Mouse (Mus musculus): ENCODE results near the gene Atp11b. TPM values are rescaled to one million over a fixed set of nuclear protein-coding genes. Genes with fewer than 3 reads are reported as not detected.

Atp11b gene
- polyA plus RNA-seq (2015; fragmentation: Nextera tagmentation; extraction: Ambion mirVana): 18.0 and 20.4 TPM in 2 replicates

DNA sequence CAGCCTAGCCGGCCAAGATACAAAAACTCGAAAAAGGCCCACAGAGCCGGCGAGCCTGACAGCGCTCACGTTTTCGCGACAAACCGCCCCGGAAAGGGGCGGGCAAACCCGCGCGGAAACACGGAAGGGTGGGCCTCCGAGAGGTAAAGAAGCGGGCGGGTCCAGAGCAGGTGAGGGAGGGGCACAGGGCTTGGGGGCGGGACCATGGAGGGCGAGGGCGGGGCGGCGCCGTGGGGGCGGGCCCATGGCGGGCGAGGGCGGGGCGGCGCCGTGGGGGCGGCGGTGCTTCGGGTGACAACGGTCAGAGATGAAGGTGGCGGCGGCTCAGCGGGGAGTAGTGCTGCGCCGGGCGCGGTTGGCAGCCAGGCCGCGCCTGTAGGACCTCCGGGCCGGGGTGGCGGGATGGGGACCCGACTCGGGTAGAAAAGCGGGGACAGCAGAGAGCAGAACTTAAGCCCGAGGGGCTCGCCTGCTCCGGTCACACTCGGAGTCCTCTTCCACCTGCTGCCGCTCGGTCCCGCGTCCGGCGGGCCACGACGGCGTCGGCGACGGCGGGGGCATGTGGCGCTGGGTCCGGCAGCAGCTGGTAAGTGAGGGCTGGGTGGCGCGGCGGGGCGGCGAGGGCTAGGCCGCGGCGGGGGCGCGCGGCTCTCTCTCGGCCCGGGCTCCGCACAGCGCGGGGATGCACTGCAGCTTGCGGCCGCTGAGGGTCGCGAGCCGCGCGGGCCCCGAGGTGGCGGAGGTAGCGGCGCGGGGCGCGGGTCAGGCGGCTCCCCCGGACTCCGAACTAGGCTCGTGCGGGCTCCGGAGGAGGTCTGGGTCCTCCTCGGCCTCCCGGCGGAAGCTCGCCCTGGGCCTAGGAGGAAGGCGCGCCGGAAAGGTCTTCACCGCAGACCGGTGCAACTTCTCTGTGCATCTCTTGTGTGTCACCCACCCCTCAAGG, at the start of gene Atp11b:
Atp11b (plus strand) TSS at position 282 of the 943 bp plus-strand sequence.
- H3K27ac ChIP-seq (ENCODE audit: low read length): peak within 1 kb of the TSS; percentile 96
- no peaks in the 10 kb centered on the region for H3K36me3 ChIP-seq (ENCODE audit: insufficient read depth, low read length)
- no peaks in the 10 kb centered on the region for H3K9me3 ChIP-seq (ENCODE audit: low read length)
- peak within 1 kb of the TSS; percentile 95 for H3K4me3 ChIP-seq (ENCODE audit: low read depth, low read length)
- H3K27me3 ChIP-seq (replicated peaks; ENCODE audit: insufficient read depth, low read length): no peaks in the 10 kb centered on the region
- under 1% methylated on average over 60 of the region's 114 CpGs for WGBS
- peak within 1 kb of the TSS; percentile 75 for H3K4me2 ChIP-seq (replicated peaks; ENCODE audit: low read depth, low read length)
- peak within 1 kb of the TSS; percentile 87 for H3K9ac ChIP-seq (replicated peaks; ENCODE audit: low read depth)
- H3K4me1 ChIP-seq (ENCODE audit: insufficient read depth, low read depth, low read length): no peaks in the 10 kb centered on the region
- TF ChIP-seq EP300 (IDR thresholded peaks at IDR 0.05) (no peak), CTCF (IDR thresholded peaks at IDR 0.05) (peak; percentile 50)
- ATAC-seq (peak; percentile 94), DNase-seq (ENCODE audit: low spot score) (peak; percentile 91)

- TF ChIP-seq EP300 (IDR thresholded peaks at IDR 0.05): no peak
- no peak for TF ChIP-seq CTCF (IDR thresholded peaks at IDR 0.05)
- Histone ChIP-seq H3K4me2 (replicated peaks; ENCODE audit: low read depth, low read length) (no peak overlapping the region), H3K9ac (replicated peaks; ENCODE audit: low read depth) (no peak overlapping the region), H3K36me3 (ENCODE audit: insufficient read depth, low read length) (no peaks in the 10 kb centered on the region), H3K27ac (ENCODE audit: low read length) (no peak overlapping the region), H3K4me3 (ENCODE audit: low read depth, low read length) (no peak overlapping the region), H3K4me1 (ENCODE audit: insufficient read depth, low read depth, low read length) (no peaks in the 10 kb centered on the region), H3K27me3 (replicated peaks; ENCODE audit: insufficient read depth, low read length) (no peaks in the 10 kb centered on the region), H3K9me3 (ENCODE audit: low read length) (no peaks in the 10 kb centered on the region)
- ATAC-seq: no peak
- no peak for DNase-seq (ENCODE audit: low spot score)
- WGBS: 63% methylated on average over 4 of the region's 4 CpGs
These were observed 49.6 kb upstream of the Atp11b start for GRCm38 (mm10) chr3:35704328-35704613.

- 65% methylated on average over 8 of the region's 8 CpGs for WGBS
- DNase-seq (ENCODE audit: low spot score): no peak
- Histone ChIP-seq H3K9ac (replicated peaks; ENCODE audit: low read depth) (no peak overlapping the region), H3K9me3 (ENCODE audit: low read length) (no peaks in the 10 kb centered on the region), H3K4me2 (replicated peaks; ENCODE audit: low read depth, low read length) (no peak overlapping the region), H3K4me1 (ENCODE audit: insufficient read depth, low read depth, low read length) (no peaks in the 10 kb centered on the region), H3K27me3 (replicated peaks; ENCODE audit: insufficient read depth, low read length) (no peaks in the 10 kb centered on the region), H3K27ac (ENCODE audit: low read length) (no peak overlapping the region), H3K4me3 (ENCODE audit: low read depth, low read length) (no peak overlapping the region), H3K36me3 (ENCODE audit: insufficient read depth, low read length) (no peaks in the 10 kb centered on the region)
- TF ChIP-seq EP300 (IDR thresholded peaks at IDR 0.05): no peak
- TF ChIP-seq CTCF (IDR thresholded peaks at IDR 0.05): no peak
- no peak for ATAC-seq
These were observed 34.2 kb upstream of the Atp11b start for GRCm38 (mm10) chr3:35719531-35720205.

GRCm38 (mm10) chr3:35720801-35721200, 33.1 kb upstream of the Atp11b start:
- Histone ChIP-seq H3K4me1 (ENCODE audit: insufficient read depth, low read depth, low read length) (no peaks in the 10 kb centered on the region), H3K27ac (ENCODE audit: low read length) (peak overlapping the region; percentile 66)

GRCm38 (mm10) chr3:35721818-35722446, 32.0 kb upstream of the Atp11b start:
- H3K36me3 ChIP-seq (ENCODE audit: insufficient read depth, low read length): no peaks in the 10 kb centered on the region
- no peak overlapping the region for H3K4me2 ChIP-seq (replicated peaks; ENCODE audit: low read depth, low read length)
- no peak for ATAC-seq
- no peaks in the 10 kb centered on the region for H3K27me3 ChIP-seq (replicated peaks; ENCODE audit: insufficient read depth, low read length)
- no peak for TF ChIP-seq CTCF (IDR thresholded peaks at IDR 0.05)
- no peak for TF ChIP-seq EP300 (IDR thresholded peaks at IDR 0.05)
- H3K27ac ChIP-seq (ENCODE audit: low read length): peak overlapping the region; percentile 26; the same call in 1 of the 2 replicates
- H3K4me3 ChIP-seq (ENCODE audit: low read depth, low read length): no peak overlapping the region
- DNase-seq (ENCODE audit: low spot score): peak; percentile 8
- no peak overlapping the region for H3K9ac ChIP-seq (replicated peaks; ENCODE audit: low read depth)
- H3K4me1 ChIP-seq (ENCODE audit: insufficient read depth, low read depth, low read length): no peaks in the 10 kb centered on the region
- 62% methylated on average over 4 of the region's 4 CpGs for WGBS
- no peaks in the 10 kb centered on the region for H3K9me3 ChIP-seq (ENCODE audit: low read length)

More at GRCm38 (mm10) chr3:35720801-35721200, 33.1 kb upstream of the Atp11b start:
- ATAC-seq (peak; percentile 94), DNase-seq (ENCODE audit: low spot score) (peak; percentile 96)
- no peak overlapping the region for H3K4me2 ChIP-seq (replicated peaks; ENCODE audit: low read depth, low read length)
- H3K36me3 ChIP-seq (ENCODE audit: insufficient read depth, low read length): no peaks in the 10 kb centered on the region
- H3K9ac ChIP-seq (replicated peaks; ENCODE audit: low read depth): no peak overlapping the region
- H3K9me3 ChIP-seq (ENCODE audit: low read length): no peaks in the 10 kb centered on the region
- WGBS: 48% methylated on average over 3 of the region's 3 CpGs
- TF ChIP-seq EP300 (IDR thresholded peaks at IDR 0.05) (peak; percentile 74), CTCF (IDR thresholded peaks at IDR 0.05) (no peak)
- H3K27me3 ChIP-seq (replicated peaks; ENCODE audit: insufficient read depth, low read length): no peaks in the 10 kb centered on the region
- H3K4me3 ChIP-seq (ENCODE audit: low read depth, low read length): no peak overlapping the region

GRCm38 (mm10) chr3:35722811-35723210, 31.1 kb upstream of the Atp11b start:
- TF ChIP-seq EP300 (IDR thresholded peaks at IDR 0.05): no peak
- TF ChIP-seq CTCF (IDR thresholded peaks at IDR 0.05): no peak
- WGBS: 86% methylated on average over 7 of the region's 7 CpGs
- ATAC-seq (no peak), DNase-seq (ENCODE audit: low spot score) (no peak)
- Histone ChIP-seq H3K4me2 (replicated peaks; ENCODE audit: low read depth, low read length) (no peak overlapping the region), H3K4me3 (ENCODE audit: low read depth, low read length) (no peak overlapping the region), H3K9me3 (ENCODE audit: low read length) (no peaks in the 10 kb centered on the region), H3K27ac (ENCODE audit: low read length) (no peak overlapping the region), H3K9ac (replicated peaks; ENCODE audit: low read depth) (no peak overlapping the region), H3K4me1 (ENCODE audit: insufficient read depth, low read depth, low read length) (no peaks in the 10 kb centered on the region), H3K27me3 (replicated peaks; ENCODE audit: insufficient read depth, low read length) (no peaks in the 10 kb centered on the region), H3K36me3 (ENCODE audit: insufficient read depth, low read length) (no peaks in the 10 kb centered on the region)

All from lung, postnatal 0 days (tissue).